Mouse (Mus musculus) midbrain, embryonic 15.5 days (tissue): ENCODE data around the gene Havcr1. TPM values are rescaled to one million over a fixed set of nuclear protein-coding genes. Genes with fewer than 3 reads are reported as not detected.
"Not testable (repeated sequence)": the region's sequence is repeated elsewhere in the genome, so short reads cannot be mapped to it uniquely, and the experiment has no call there.

ENCODE experiments used
- ATAC-seq: fragments of 200-750 bp; cut with Nextera tagmentation; replicated peaks from 2 replicates; pipeline ENCODE4 v1.8.0; 2017; ENCODE audit warnings: moderate TSS enrichment
- H3K27ac ChIP-seq: fragments of 300-500 bp; sonication (generic); 2 replicates; pipeline ENCODE4 v1.5.1; 2015; ENCODE audit warnings: mild to moderate bottlenecking, inconsistent platforms
- H3K27me3 ChIP-seq: fragments of 300-500 bp; sonication (generic); replicated peaks from 2 replicates; pipeline ENCODE4 v1.6.1; 2015; ENCODE audit warnings: inconsistent platforms
- H3K36me3 ChIP-seq: fragments of 300-500 bp; sonication (generic); replicated peaks from 2 replicates; pipeline ENCODE4 v1.6.1; 2015; ENCODE audit warnings: inconsistent platforms
- H3K4me1 ChIP-seq: fragments of 300-500 bp; sonication (generic); 2 replicates; pipeline ENCODE4 v1.6.1; 2015; ENCODE audit warnings: inconsistent platforms
- H3K4me2 ChIP-seq: fragments of 300-500 bp; sonication (generic); 2 replicates; pipeline ENCODE4 v1.6.1; 2015; ENCODE audit warnings: inconsistent platforms, mild to moderate bottlenecking, moderate library complexity
- H3K4me3 ChIP-seq: fragments of 300-500 bp; sonication (generic); 2 replicates; pipeline ENCODE4 v1.5.1; 2015; ENCODE audit warnings: mild to moderate bottlenecking, inconsistent platforms
- H3K9ac ChIP-seq: fragments of 300-500 bp; sonication (generic); 2 replicates; pipeline ENCODE4 v1.6.1; 2015; ENCODE audit warnings: mild to moderate bottlenecking, inconsistent platforms
- H3K9me3 ChIP-seq: fragments of 300-500 bp; sonication (generic); 2 replicates; pipeline ENCODE4 v1.6.1; 2016; ENCODE audit warnings: inconsistent platforms
- WGBS: fragments of 180-500 bp; shearing (Covaris S2); methylation state at CpG from one replicate; pipeline ENCODE4 v1.1.7; 2015; ENCODE audit warnings: mixed read lengths; 5-methylcytosine and 5-hydroxymethylcytosine counted together
- polyA plus RNA-seq: library from polyadenylated mRNA; unstranded; fragments of >200 nt; fragmentation: Nextera tagmentation; extraction: Ambion mirVana; gene quantifications from 2 replicates; pipeline ENCODE4 v1.2.1, GENCODE M21; 2015

Havcr1 gene
- not detected in 2 replicates for polyA plus RNA-seq

DNA sequence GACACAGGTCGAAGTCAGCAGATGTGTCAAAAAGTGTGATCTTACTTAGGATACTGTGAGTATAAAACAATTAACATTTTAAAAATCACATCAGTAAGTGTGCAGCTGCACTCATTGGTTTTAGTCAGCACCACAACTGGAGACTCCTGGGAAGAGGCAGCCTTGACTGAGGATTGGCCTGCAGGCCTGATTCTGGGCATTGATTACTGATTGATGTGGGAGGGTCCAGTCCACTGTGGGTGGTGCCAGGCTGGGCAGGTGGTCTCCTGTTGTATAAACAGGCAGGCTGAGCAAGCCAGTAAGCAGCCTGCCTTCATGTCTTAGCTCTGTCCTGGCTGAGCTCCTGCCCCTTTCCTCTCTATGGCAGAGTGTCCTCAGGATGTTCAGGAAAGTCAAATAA, at the start of gene Havcr1:
TSS of gene Havcr1 (plus strand) at position 5 of the 400 bp plus-strand sequence.
- H3K36me3 ChIP-seq, H3K9me3 ChIP-seq, H3K27me3 ChIP-seq, ATAC-seq, H3K4me1 ChIP-seq, H3K9ac ChIP-seq, H3K4me2 ChIP-seq, H3K4me3 ChIP-seq, H3K27ac ChIP-seq: not testable (repeated sequence)
- WGBS = 95% methylated on average over 1 of the region's 1 CpGs

DNA sequence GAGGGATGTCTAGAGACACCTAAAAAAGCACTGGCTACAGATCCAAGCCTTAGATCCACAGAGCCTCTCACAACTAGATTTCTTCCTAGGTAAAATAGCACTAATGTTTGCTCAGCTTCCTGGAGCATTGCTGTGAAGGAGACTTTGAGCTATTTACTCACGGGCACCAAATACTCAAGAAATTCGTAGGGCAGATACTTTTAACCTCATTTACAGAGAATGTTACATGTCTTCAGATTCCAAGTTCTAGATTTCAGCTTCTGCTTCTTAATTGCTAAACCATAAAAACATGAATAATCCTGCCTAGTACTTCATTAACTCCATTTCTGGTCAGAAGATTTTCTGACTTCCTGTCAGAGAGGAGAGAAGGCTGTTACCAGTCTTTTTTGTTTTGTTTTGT, 44.7 kb upstream of the Havcr1 start:
- H3K9ac ChIP-seq = no peak overlapping the region
- no peaks in the 10 kb centered on the region for H3K27me3 ChIP-seq
- H3K36me3 ChIP-seq = no peaks in the 10 kb centered on the region
- H3K27ac ChIP-seq = no peak overlapping the region
- no peak for ATAC-seq
- no peaks in the 10 kb centered on the region for H3K4me1 ChIP-seq
- no peak overlapping the region for H3K4me2 ChIP-seq
- no peak overlapping the region for H3K4me3 ChIP-seq
- H3K9me3 ChIP-seq = no peaks in the 10 kb centered on the region
- WGBS = 93% methylated on average over 2 of the region's 2 CpGs

DNA sequence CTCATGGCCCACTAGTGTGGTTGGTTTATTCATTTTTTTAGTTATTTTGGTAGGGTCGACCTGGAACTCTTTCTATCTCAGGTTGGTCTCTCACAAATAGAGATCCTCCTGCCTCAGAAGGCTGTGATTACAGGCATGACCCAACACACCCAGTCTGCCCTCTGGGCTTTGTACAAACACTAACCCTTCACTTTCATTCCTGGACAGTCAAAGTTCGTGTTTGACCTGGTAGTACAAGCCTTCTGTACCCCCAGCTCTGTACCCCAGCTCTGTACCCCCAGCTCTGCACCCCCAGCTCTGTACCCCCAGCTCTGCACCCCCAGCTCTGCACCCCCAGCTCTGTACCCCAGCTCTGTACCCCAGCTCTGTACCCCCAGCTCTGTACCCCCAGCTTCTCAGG, 39.0 kb upstream of the Havcr1 start:
- not testable (repeated sequence) for H3K27ac ChIP-seq, H3K4me1 ChIP-seq, ATAC-seq, H3K36me3 ChIP-seq, H3K27me3 ChIP-seq, H3K4me3 ChIP-seq, H3K9ac ChIP-seq, H3K9me3 ChIP-seq, H3K4me2 ChIP-seq
- 77% methylated on average over 2 of the region's 2 CpGs for WGBS

DNA sequence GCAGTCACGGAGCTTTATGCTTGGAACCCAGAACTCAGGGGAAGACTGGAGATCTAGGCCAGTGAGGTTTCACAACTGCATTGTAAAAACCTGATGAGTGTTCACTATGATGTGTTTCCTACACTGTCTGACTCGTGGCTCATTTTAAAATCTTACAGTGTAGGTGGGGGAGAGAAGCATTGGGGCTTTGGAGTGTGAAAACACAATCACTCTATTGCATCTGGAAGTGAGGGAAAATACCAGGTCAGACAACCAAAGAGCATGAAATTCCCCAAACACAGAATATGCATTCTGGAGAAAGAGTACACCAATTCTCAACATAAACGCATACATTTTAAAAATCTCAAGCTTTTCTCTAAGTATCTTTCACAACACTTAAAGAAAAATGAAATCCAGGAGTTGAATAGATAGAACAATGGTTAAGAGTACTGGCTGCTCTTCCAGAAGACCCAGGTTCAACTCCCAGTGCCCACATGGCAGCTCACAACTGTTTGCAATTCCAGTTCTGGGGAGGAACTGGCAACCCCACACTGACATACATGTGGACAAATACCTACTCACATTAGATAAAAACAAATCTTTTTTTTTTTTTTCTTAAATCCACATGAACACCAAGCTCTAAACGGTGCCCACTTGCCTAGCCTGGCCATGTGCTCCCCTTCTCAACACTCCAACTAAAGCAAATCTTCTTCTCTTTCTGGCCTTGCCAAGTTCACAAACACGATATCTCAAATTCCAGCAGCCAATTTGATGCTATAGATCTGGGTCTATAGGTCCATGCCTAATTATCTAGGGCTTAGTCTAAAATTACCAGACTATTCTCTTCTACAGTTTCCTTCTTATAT, 37.2 kb upstream of the Havcr1 start:
- H3K27ac ChIP-seq = no peak overlapping the region
- no peak overlapping the region for H3K4me2 ChIP-seq
- H3K36me3 ChIP-seq = no peaks in the 10 kb centered on the region
- 85% methylated on average over 5 of the region's 5 CpGs for WGBS
- no peak overlapping the region for H3K9ac ChIP-seq
- no peak for ATAC-seq
- H3K4me3 ChIP-seq = no peak overlapping the region
- no peaks in the 10 kb centered on the region for H3K4me1 ChIP-seq
- H3K9me3 ChIP-seq = no peaks in the 10 kb centered on the region
- no peaks in the 10 kb centered on the region for H3K27me3 ChIP-seq

DNA sequence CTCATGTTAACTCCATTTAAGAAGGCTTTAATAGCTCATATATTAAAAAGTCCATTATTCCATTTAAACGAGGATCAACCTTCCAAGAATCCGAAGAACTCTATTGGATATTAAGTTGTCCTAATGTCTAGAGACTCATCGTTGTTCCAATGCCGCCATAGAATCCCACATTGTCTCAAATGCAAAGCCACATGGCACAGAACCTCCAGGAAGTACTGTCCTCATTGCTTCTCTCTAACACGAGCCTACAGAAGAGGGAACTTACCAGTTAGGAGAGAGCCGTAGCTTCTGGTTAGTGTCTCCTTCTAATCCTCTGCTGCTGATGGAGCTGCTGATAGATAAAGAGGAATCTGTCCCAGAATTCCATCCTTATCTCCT, 36.6 kb upstream of the Havcr1 start:
- no peak overlapping the region for H3K4me2 ChIP-seq
- ATAC-seq = no peak
- no peaks in the 10 kb centered on the region for H3K9me3 ChIP-seq
- no peaks in the 10 kb centered on the region for H3K36me3 ChIP-seq
- WGBS = 91% methylated on average over 6 of the region's 6 CpGs
- H3K4me1 ChIP-seq = no peaks in the 10 kb centered on the region
- H3K9ac ChIP-seq = no peak overlapping the region
- no peak overlapping the region for H3K27ac ChIP-seq
- no peaks in the 10 kb centered on the region for H3K27me3 ChIP-seq
- no peak overlapping the region for H3K4me3 ChIP-seq

DNA sequence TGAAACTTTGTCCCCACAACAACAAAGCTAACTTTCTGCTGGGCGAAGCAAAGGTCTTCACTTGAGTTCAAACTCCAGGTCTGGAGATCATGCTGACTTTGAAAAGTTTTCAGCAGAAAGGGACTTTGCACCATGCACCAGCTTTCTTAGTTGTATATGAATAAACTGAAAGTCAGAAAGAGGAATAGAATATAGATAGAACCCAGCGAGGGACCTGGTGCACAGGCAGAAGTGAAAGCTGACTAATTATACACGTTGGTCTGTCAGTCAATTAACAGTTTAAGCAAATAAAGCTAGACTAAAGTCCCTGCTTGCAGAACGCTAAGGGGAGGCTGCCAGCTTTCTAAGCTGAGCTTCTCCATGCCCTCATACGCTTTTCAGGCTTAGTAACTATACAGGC, 36.0 kb upstream of the Havcr1 start:
- H3K9ac ChIP-seq = no peak overlapping the region
- H3K4me2 ChIP-seq = no peak overlapping the region
- H3K9me3 ChIP-seq = no peaks in the 10 kb centered on the region
- H3K27ac ChIP-seq = no peak overlapping the region
- no peaks in the 10 kb centered on the region for H3K27me3 ChIP-seq
- no peaks in the 10 kb centered on the region for H3K36me3 ChIP-seq
- 85% methylated on average over 5 of the region's 5 CpGs for WGBS
- H3K4me3 ChIP-seq = no peak overlapping the region
- no peaks in the 10 kb centered on the region for H3K4me1 ChIP-seq
- ATAC-seq = no peak

DNA sequence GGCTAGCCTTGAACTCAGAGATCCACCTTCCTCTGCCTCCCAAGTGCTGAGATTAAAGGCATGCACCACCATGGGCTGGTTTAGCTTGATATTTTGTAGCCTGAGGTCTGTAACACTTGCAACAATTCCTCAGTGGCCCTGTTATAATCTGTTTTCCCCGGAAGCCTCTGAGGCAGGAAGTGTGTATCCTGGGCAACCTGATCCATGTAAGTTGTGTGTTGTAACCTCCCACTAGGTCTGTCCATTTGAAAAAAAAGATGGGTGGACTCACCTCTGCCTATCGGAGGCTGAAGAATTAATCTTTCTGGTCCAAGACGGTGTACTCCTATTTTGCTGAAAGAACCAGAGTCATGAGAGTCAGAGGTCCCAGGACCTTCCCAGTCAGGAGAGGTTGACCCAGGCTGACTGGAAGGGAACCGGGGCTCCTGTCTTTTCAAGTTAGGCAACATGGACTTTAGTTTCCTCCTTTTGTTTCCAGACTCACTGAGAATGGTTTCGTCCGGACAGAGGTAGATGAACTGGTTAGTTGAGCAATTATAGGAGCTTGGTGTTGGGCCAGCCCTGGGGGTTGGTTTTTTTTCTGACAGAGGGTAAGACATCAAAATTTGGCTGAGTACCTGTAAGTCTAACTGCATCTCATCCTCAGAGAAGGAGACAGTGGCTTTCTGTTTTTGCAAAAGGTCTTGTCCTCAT, 28.1 kb upstream of the Havcr1 start, which contains the start of gene Timd2:
TSS of gene Timd2 (minus strand) at position 398 of the 693 bp plus-strand sequence.
- WGBS = 81% methylated on average over 6 of the region's 6 CpGs
- no peaks in the 10 kb centered on the region for H3K27me3 ChIP-seq

DNA sequence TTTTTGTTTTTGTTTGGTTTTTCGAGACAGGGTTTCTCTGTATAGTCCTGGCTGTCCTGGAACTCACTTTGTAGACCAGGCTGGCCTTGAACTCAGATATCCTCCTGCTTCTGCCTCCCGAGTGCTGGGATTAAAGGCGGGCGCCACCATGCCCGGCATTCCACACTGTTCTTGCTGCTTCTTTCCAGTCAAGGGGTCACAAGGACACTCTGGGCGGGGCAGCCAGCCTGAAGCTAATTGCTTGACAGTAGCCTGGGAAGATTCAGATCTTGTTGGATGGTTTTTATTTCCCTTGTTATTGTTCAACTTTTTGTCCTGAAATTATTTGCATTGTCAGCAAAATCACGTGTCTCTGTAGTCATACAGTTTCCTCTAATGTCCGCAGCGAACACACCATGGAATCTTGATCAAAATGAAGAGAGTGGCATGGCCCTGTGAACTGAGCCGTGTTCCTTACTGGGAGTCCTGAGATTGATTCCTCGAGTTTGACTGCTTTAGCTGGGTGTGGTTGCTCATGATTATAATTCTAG, 3.3 kb upstream of the Havcr1 start:
- no peak overlapping the region for H3K27ac ChIP-seq
- no peak for ATAC-seq
- H3K36me3 ChIP-seq = no peaks in the 10 kb centered on the region
- no peaks in the 10 kb centered on the region for H3K27me3 ChIP-seq
- WGBS = 86% methylated on average over 11 of the region's 11 CpGs
- no peak overlapping the region for H3K4me2 ChIP-seq
- H3K4me3 ChIP-seq = no peak overlapping the region
- no peaks in the 10 kb centered on the region for H3K4me1 ChIP-seq
- no peaks in the 10 kb centered on the region for H3K9me3 ChIP-seq
- no peak overlapping the region for H3K9ac ChIP-seq

More for the DNA sequence above, 28.1 kb upstream of the Havcr1 start, which contains the start of gene Timd2:
- Histone ChIP-seq H3K4me2 (no peak within 1 kb of the TSS), H3K9ac (no peak within 1 kb of the TSS), H3K4me3 (no peak within 1 kb of the TSS), H3K27ac (no peak within 1 kb of the TSS), H3K4me1 (no peaks in the 10 kb centered on the region), H3K36me3 (no peaks in the 10 kb centered on the region), H3K9me3 (no peaks in the 10 kb centered on the region)
- no peak for ATAC-seq

DNA sequence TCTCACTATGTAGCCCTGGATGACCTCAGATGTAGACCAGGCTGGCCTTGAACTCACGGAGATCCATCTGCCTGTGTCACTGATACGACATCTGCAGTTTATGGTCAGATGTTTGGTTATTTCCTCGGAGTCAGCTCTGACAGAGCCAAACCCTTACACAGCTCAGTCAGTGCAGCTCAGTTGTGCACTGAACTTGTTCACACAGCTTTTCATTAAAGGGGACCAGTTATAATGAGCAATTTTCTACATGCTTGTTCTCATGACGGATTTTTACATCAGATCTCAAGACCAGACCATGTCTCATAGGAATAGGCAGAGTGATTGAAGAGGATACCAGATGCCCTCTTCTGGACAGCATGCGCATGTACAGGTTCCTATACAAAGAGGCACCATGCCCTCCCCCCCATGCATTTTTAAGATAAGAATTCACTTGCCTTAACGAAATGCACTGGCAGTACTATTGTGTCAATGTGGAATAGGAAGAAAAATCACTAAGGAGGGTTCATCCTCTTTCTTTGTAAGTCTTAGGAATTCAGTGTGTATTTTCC, 1.6 kb upstream of the Havcr1 start:
- peak; percentile 62 for ATAC-seq

DNA sequence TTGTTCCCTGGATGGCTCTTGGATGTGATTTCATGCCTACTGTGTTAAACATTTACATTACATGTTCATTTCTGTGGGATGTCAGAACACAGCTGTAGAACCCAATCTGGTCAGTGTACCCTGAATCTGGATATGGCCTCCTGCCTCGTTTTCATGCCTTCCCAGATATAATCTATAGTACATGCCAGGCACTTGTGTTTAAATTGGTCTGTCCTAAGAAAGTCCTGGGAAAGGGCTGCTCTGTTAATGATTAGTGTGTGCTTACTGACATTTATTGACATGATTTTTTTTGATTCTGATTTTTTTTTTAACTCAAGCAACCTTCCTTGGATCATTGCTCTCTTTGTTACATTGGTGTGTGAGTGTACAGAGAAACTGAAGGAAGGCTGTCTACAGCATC, 263 bp upstream of the Havcr1 start:
- H3K4me3 ChIP-seq = no peak overlapping the region
- no peaks in the 10 kb centered on the region for H3K4me1 ChIP-seq
- no peak for ATAC-seq
- H3K27me3 ChIP-seq = no peaks in the 10 kb centered on the region
- no peak overlapping the region for H3K9ac ChIP-seq
- no peak overlapping the region for H3K4me2 ChIP-seq
- no peak overlapping the region for H3K27ac ChIP-seq
- H3K36me3 ChIP-seq = no peaks in the 10 kb centered on the region
- H3K9me3 ChIP-seq = no peaks in the 10 kb centered on the region
- 74% methylated on average over 1 of the region's 1 CpGs for WGBS

More for the DNA sequence above, 1.6 kb upstream of the Havcr1 start:
- Histone ChIP-seq H3K4me3 (no peak overlapping the region), H3K9me3 (no peaks in the 10 kb centered on the region), H3K4me2 (no peak overlapping the region), H3K27me3 (no peaks in the 10 kb centered on the region), H3K27ac (no peak overlapping the region), H3K4me1 (no peaks in the 10 kb centered on the region), H3K9ac (no peak overlapping the region), H3K36me3 (no peaks in the 10 kb centered on the region)
- 58% methylated on average over 6 of the region's 6 CpGs for WGBS

DNA sequence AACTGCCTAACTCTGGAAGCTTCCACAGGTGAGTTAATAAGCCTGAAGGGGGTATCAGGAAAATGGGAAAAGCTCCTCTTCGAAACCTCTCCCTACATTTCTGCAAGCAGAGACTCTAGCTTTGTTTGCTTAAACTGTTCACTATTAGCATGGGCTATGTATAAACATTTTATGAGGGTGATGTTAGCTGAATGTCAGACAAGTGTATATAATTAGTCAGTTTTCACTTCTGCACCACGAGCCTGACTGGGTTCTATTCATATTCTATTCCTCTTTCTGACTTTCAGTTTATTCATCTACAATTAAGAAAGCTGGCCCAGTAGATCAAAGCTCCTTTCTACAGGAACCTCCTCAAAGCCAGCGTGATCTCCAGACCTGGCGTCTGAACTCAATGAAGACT, 4.6 kb downstream of the Havcr1 start:
- Histone ChIP-seq H3K4me2 (no peak overlapping the region), H3K9ac (no peak overlapping the region), H3K4me1 (no peaks in the 10 kb centered on the region), H3K4me3 (no peak overlapping the region), H3K27me3 (no peaks in the 10 kb centered on the region), H3K27ac (no peak overlapping the region), H3K9me3 (no peaks in the 10 kb centered on the region), H3K36me3 (no peaks in the 10 kb centered on the region)
- no peak for ATAC-seq
- 89% methylated on average over 4 of the region's 4 CpGs for WGBS

DNA sequence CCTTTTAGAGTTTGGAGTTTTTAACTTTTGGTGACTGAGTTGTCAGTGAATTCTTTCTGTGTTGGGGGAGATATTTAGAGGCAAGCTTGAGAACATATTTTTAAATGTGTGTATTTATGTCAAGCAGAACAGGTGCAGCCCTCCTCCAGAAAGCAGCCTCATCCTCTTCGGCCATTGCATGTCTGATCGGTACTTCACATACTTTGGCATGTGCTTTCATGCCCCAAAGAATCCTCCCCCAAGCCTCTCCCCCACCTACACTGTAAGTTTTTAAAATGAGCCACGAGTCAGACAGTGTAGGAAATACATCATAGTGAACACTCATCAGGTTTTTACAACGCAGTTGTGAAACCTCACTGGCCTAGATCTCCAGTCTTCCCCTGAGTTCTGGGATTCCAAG, 6.0 kb downstream of the Havcr1 start:
- 89% methylated on average over 4 of the region's 4 CpGs for WGBS
- Histone ChIP-seq H3K9me3 (no peaks in the 10 kb centered on the region), H3K36me3 (no peaks in the 10 kb centered on the region), H3K4me2 (no peak overlapping the region), H3K4me1 (no peaks in the 10 kb centered on the region), H3K27ac (no peak overlapping the region), H3K9ac (no peak overlapping the region), H3K4me3 (no peak overlapping the region), H3K27me3 (no peaks in the 10 kb centered on the region)
- no peak for ATAC-seq
